Mouse (Mus musculus) gastrocnemius, postnatal 4 days (tissue): ENCODE results near the gene Kctd13. TPM values are rescaled to one million over a fixed set of nuclear protein-coding genes. Genes with fewer than 3 reads are reported as not detected.

Source experiments
- DNase-seq, 2 experiments: peaks; one replicate each; pipeline ENCODE4 v3.0.0; 2021 to 2022; ENCODE audit warnings: low spot score in 2 of 2, mixed read lengths in 2 of 2
- total RNA-seq, 2 experiments: library from RNA; stranded (reverse); gene quantifications; 2 replicates each; pipeline ENCODE4 v1.2.3; 2021

The Kctd13 gene
- total RNA-seq, 2 experiments from 2014 or later, result 6.0 to 7.0 TPM

DNA sequence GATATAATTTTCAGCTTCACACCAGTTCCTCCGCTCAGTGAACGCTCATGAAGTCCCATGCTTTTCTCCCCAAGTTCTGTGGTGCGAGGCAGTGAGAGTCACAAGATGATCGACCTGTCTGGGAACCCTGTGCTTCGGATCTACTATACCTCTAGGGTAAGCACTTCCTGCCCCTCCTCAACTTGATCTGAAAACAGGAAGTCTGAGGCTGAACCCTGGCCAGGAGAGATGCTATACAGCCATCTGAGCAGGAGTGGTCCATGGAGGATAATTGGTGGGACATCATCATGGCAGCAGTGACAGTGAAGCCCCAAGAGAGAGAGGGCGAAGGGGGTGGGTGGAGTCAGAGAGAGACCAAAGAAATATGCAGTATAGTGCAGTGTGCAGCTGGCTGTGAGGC lies 50.2 kb downstream of the Kctd13 start:
- DNase-seq, result no peak

DNA sequence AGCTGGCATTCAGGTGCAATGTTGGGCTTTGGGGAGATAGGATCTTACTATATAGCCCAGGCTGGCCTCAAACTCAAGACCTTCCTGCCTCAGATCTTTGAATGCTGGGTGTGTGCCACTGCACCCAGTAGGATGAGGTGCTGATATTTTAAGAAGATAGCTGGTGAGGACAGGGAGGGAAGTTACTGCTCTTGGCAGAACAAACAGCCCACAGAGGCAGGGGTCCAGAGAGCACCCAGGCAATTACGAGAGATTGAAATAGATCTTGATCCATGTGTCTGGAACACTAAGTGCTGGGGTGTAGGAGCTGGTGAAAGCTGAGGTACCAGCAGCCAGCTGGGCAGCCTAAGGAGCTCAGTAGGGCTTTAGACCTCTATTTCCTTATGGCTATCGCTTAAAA lies 52.9 kb downstream of the Kctd13 start:
- DNase-seq, result no peak

DNA sequence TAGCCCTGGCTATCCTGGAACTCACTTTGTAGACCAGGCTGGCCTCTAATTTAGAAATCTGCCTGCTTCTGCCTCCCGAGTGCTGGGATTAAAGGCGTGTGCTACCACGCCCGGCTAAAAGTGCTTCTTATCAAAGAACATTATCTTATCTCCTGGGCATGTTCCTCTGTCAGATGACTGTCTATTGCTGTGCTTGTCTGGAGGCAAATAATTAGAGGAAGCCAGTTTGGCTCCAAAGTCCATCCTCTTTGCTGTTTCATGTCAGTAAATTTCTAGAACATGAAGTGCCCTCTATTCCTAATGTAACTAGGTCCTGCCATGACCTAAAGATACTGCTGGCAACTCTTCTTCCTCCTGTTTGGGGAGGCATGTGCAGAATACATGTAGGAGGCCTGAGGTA lies 53.4 kb downstream of the Kctd13 start:
- no peak for DNase-seq

DNA sequence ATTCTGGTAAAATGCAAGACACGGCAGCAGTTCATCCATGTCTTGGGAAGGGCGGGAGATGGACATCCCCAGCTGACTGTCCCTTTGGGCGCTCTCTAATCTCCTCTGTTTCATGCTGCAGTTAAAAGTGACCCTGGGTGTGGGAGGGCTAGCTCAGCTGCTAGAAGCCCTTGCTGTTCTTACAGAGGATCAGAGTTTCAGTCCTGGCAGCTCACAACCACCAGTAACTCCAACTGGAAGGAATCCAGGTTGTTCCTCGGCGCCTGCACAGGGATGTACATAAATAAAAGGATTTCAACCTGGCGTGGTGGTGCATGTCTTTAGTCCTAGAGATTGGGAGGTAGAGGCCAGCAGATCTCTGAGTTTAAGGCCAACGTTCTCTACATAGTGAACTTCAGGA lies 54.4 kb downstream of the Kctd13 start:
- DNase-seq, result no peak

DNA sequence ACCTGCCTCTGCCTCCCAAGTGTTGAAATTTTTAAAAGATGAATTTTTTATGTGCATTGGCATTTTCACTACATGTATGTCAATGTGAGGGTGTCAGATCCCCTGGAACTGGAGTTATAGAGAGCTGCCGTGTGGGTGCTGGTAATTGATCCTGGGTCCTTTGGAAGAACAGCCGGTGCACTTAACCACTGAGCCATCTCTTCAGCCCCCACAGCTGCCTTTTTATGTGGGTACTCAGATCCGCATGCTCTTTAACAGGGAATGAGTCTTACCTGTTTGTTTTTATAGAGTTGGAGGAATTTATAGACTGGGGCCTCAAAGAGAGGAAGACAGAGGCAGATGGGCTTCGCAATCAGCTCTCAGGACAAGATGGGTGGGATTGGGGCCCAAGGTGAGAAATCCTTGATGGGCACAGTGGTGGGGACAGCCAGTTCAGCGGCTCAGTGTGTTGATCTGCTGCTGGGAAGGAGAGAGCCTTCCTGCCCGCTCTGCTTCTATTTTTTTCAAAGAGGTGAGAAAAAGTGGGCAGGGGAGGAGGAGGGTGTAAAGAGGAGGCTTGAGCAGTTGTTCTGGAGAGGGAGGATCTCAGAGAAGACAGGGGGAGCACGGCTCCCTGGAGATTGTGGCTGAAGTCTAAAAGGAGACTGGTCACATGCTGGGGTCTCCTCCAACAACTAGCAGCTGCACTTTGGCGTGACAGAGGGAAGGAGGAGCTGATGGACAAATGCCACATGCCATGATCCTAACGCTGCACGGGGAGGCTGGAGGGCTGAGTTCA lies 56.2 kb downstream of the Kctd13 start:
- DNase-seq, result no peak

DNA sequence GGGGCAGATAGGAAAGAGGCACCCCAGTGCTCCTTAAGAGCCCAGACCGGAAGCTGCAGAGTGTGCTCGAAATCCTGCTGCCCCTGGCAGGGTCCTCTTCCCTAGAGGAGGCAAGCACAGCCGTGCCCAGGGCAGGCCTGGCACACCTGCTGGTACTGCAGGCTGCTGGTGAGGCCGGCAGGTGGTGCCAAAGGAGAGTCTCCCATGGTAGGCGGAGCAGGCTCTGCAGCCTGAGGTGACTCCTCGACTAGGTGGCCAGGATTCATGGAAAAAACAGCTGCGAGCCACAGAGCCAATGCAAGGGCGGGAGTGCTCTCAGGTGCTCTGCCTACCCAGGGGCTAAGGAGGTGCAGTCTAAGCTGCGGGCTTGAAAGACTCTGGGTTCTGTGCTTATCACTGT lies 57.6 kb downstream of the Kctd13 start:
- DNase-seq, result no peak

DNA sequence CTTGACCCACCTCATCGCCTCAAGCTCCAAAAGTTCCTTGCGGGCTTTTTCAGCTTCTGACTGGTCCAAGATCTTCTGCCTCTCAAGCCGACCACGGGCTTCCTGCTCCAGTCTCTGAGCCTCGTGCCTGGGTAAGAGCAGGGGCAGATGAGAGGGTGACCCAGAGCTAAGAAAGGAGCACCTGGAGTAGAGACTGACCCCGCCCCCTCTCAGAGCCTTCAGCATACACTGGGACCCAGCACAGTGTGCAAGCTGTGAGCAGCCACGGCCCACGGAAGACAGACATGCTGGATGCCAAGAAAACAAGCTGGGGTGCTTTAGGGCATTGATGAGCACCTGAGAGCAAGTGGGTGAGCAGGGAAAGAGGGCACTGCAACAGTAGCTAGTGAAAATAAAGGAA lies 60.1 kb downstream of the Kctd13 start:
- no peak for DNase-seq

Other genes with a start within 250 kb of the Kctd13 start
- 10 to 100 TPM; 56.2 to 61.9 TPM for gene Bola2, start 233.5 kb upstream of the Kctd13 start, total RNA-seq
- 1 to 10 TPM; 7.0 to 7.4 TPM for gene Slx1b, start 233.1 kb upstream of the Kctd13 start, total RNA-seq
- 10 to 100 TPM; 11.8 to 14.5 TPM for gene Coro1a, start 221.1 kb upstream of the Kctd13 start, total RNA-seq
- gene Mapk3, start 169.3 kb upstream of the Kctd13 start, total RNA-seq, result 10 to 100 TPM; 65.0 to 66.7 TPM
- gene Gdpd3, start 162.5 kb upstream of the Kctd13 start, total RNA-seq, result 1 to 10 TPM; 4.8 to 5.1 TPM
- gene Ypel3, start 151.9 kb upstream of the Kctd13 start, total RNA-seq, result 10 to 100 TPM; 61.7 to 82.5 TPM
- gene Tbx6, start 147.4 kb upstream of the Kctd13 start, total RNA-seq, result 1 to 10 TPM in 1 of 2 experiments, under 1 TPM in 1; 0.44 to 1.1 TPM
- gene Ppp4c, start 136.4 kb upstream of the Kctd13 start, total RNA-seq, result 10 to 100 TPM; 74.6 to 74.7 TPM
- 10 to 100 TPM in 1 of 2 experiments, 1 to 10 TPM in 1; 8.4 to 11.2 TPM for gene Fam57b, start 131.2 kb upstream of the Kctd13 start, total RNA-seq
- not detected for gene 4930451I11Rik, start 97.2 kb upstream of the Kctd13 start, total RNA-seq
- under 1 TPM; 0.26 to 0.32 TPM for gene Doc2a, start 81.5 kb upstream of the Kctd13 start, total RNA-seq
- gene Hirip3, start 66.9 kb upstream of the Kctd13 start, total RNA-seq, result 10 to 100 TPM; 22.2 to 29.4 TPM
- 10 to 100 TPM; 35.9 to 38.7 TPM for gene Ino80e, start 66.5 kb upstream of the Kctd13 start, total RNA-seq
- gene Taok2, start 44.2 kb upstream of the Kctd13 start, total RNA-seq, result 10 to 100 TPM; 61.2 to 67.0 TPM
- 10 to 100 TPM; 22.8 to 23.8 TPM for gene Tmem219, start 6.0 kb upstream of the Kctd13 start, total RNA-seq
- gene Asphd1, start 20.7 kb downstream of the Kctd13 start, total RNA-seq, result under 1 TPM in 1 of 2 experiments, not detected in 1; 0.26 TPM
- 1 to 10 TPM; 6.5 to 6.9 TPM for gene Sez6l2, start 21.7 kb downstream of the Kctd13 start, total RNA-seq
- gene Cdipt, start 47.0 kb downstream of the Kctd13 start, total RNA-seq, result 10 to 100 TPM; 43.1 to 48.0 TPM
- under 1 TPM; 0.49 to 0.76 TPM for gene Cdiptos, start 47.2 kb downstream of the Kctd13 start, total RNA-seq
- 10 to 100 TPM; 23.2 to 27.1 TPM for gene Mvp, start 85.7 kb downstream of the Kctd13 start, total RNA-seq
- gene Pagr1b, start 87.6 kb downstream of the Kctd13 start, total RNA-seq, result 1 to 10 TPM; 1.8 to 2.5 TPM
- gene Pagr1a, start 88.5 kb downstream of the Kctd13 start, total RNA-seq, result 10 to 100 TPM in 1 of 2 experiments, 1 to 10 TPM in 1; 9.1 to 14.7 TPM
- 10 to 100 TPM; 26.0 to 26.6 TPM for gene Gm42742, start 92.2 kb downstream of the Kctd13 start, total RNA-seq
- 1 to 10 TPM; 6.5 to 9.4 TPM for gene Prrt2, start 92.3 kb downstream of the Kctd13 start, total RNA-seq
- 100 to 1,000 TPM; 129 to 131 TPM for gene Maz, start 98.2 kb downstream of the Kctd13 start, total RNA-seq
- gene Kif22, start 113.6 kb downstream of the Kctd13 start, total RNA-seq, result 10 to 100 TPM; 21.7 to 26.2 TPM
- under 1 TPM in 1 of 2 experiments, not detected in 1; 0.47 TPM for gene Zg16, start 158.4 kb downstream of the Kctd13 start, total RNA-seq
- gene AI467606, start 162.5 kb downstream of the Kctd13 start, total RNA-seq, result 1 to 10 TPM; 1.3 to 1.8 TPM
- gene Qprt, start 193.3 kb downstream of the Kctd13 start, total RNA-seq, result 1 to 10 TPM; 4.6 to 5.2 TPM
- under 1 TPM; 0.54 to 0.91 TPM for gene Spn, start 208.9 kb downstream of the Kctd13 start, total RNA-seq